ENCODE assay signal across 27 mouse cellular contexts in genomic region chr14:46627690-46628089, GRCm38 (mm10).
"Had no signal": no experiment of that assay in that cellular context is flagged by ENCODE, and none has a peak within 500 bp of the region (broad histone marks: within the 10 kb centered on the region; RNA-seq: fewer than 3 reads in every experiment).

No protein-coding gene starts in this region.

- H3K4me3 ChIP-seq: embryonic facial prominence, embryonic 10.5 days; embryonic facial prominence, embryonic 12.5 days; embryonic facial prominence, embryonic 13.5 days; embryonic facial prominence, embryonic 15.5 days; erythroblast, embryonic 14.5 days; forebrain, embryonic 10.5 days; forebrain, embryonic 12.5 days; forebrain, embryonic 13.5 days; forebrain, embryonic 15.5 days; gastrocnemius, adult 2 months had no signal

- DNase-seq: cerebellum, adult 2 months; cerebellum, adult 8-10 months; cerebellum, adult 9-10 months; cerebellum, adult 9-11 months; cerebellum, postnatal 10 days; cerebellum, postnatal 14 days; cerebellum, postnatal 25 days; cerebellum, postnatal 36 days; embryo, embryonic 11 days; forebrain, postnatal 0 days; gastrocnemius, adult 2 months; gastrocnemius, postnatal 10 days; gastrocnemius, postnatal 14 days; gastrocnemius, postnatal 25 days; gastrocnemius, postnatal 36 days; heart, adult 18-20 months had no signal

- ATAC-seq: forebrain, embryonic 13.5 days; forebrain, embryonic 14.5 days; forebrain, embryonic 15.5 days; forebrain, embryonic 16.5 days; forebrain, postnatal 0 days had no signal

- H3K27ac ChIP-seq: embryonic facial prominence, embryonic 10.5 days; embryonic facial prominence, embryonic 12.5 days; embryonic facial prominence, embryonic 13.5 days; embryonic facial prominence, embryonic 15.5 days; forebrain, embryonic 10.5 days; forebrain, embryonic 12.5 days; forebrain, embryonic 13.5 days; forebrain, embryonic 15.5 days; gastrocnemius, adult 2 months had no signal

- H3K9me3 ChIP-seq: embryonic facial prominence, embryonic 10.5 days; embryonic facial prominence, embryonic 12.5 days; embryonic facial prominence, embryonic 13.5 days; embryonic facial prominence, embryonic 15.5 days; forebrain, embryonic 10.5 days; forebrain, embryonic 12.5 days; forebrain, embryonic 13.5 days; forebrain, embryonic 15.5 days had no signal

- H3K27me3 ChIP-seq: embryonic facial prominence, embryonic 12.5 days; embryonic facial prominence, embryonic 13.5 days; embryonic facial prominence, embryonic 15.5 days had no signal

- H3K9ac ChIP-seq: embryonic facial prominence, embryonic 12.5 days; embryonic facial prominence, embryonic 13.5 days; embryonic facial prominence, embryonic 15.5 days; forebrain, embryonic 12.5 days; forebrain, embryonic 13.5 days; forebrain, embryonic 15.5 days; forebrain, postnatal 0 days had no signal

- H3K36me3 ChIP-seq: embryonic facial prominence, embryonic 10.5 days; embryonic facial prominence, embryonic 12.5 days; embryonic facial prominence, embryonic 13.5 days; embryonic facial prominence, embryonic 15.5 days; forebrain, embryonic 10.5 days; forebrain, embryonic 12.5 days; forebrain, embryonic 15.5 days had no signal

- H3K4me1 ChIP-seq: embryonic facial prominence, embryonic 12.5 days; forebrain, embryonic 12.5 days; forebrain, embryonic 13.5 days; forebrain, embryonic 15.5 days had no signal

- H3K4me2 ChIP-seq: embryonic facial prominence, embryonic 12.5 days; embryonic facial prominence, embryonic 13.5 days; embryonic facial prominence, embryonic 15.5 days; forebrain, embryonic 12.5 days; forebrain, embryonic 13.5 days; forebrain, embryonic 15.5 days had no signal
